Mouse (Mus musculus): ENCODE measurements around the gene Lpar3.
"Not testable (repeated sequence)": the region's sequence is repeated elsewhere in the genome, so short reads cannot be mapped to it uniquely, and the experiment has no call there.

- not testable (repeated sequence) for TF ChIP-seq POLR2A (IDR thresholded peaks at IDR 0.05; ENCODE audit: borderline replicate concordance, control insufficient read depth, low read depth, low read length); CTCF (IDR thresholded peaks at IDR 0.05; ENCODE audit: control insufficient read depth, insufficient read depth, low read length)
Measured at GRCm38 (mm10) chr3:146209759-146210158, 11.0 kb upstream of the Lpar3 start.
